Mouse (Mus musculus): ENCODE results near the gene Lmntd2. TPM values are rescaled to one million over a fixed set of nuclear protein-coding genes. Genes with fewer than 3 reads are reported as not detected.

The Lmntd2 gene
- total RNA-seq, 2 experiments from 2014 or later: not detected

- DNase-seq: no peak
Measured at GRCm38 (mm10) chr7:141190220-141190619, 23.7 kb downstream of the Lmntd2 start.

- no peak for DNase-seq
Measured at GRCm38 (mm10) chr7:141188733-141189132, 25.1 kb downstream of the Lmntd2 start.

GRCm38 (mm10) chr7:141188194-141188593 lies 25.7 kb downstream of the Lmntd2 start:
- DNase-seq: no peak

GRCm38 (mm10) chr7:141176173-141176572 lies 37.7 kb downstream of the Lmntd2 start:
- DNase-seq: peak; percentile 91

GRCm38 (mm10) chr7:141175068-141175467 lies 38.8 kb downstream of the Lmntd2 start:
- DNase-seq: no peak

GRCm38 (mm10) chr7:141173323-141173850 lies 40.5 kb downstream of the Lmntd2 start:
- no peak for DNase-seq

GRCm38 (mm10) chr7:141172116-141173006 lies 41.5 kb downstream of the Lmntd2 start, which contains the start of gene Rnh1:
Gene Rnh1, minus strand, starts transcription at chr7:141172857.
- DNase-seq: peak; percentile 92

GRCm38 (mm10) chr7:141169866-141170265 lies 44.0 kb downstream of the Lmntd2 start:
- no peak for DNase-seq

- no peak for DNase-seq
Measured at GRCm38 (mm10) chr7:141169300-141169699, 44.6 kb downstream of the Lmntd2 start.

GRCm38 (mm10) chr7:141168518-141168953 lies 45.3 kb downstream of the Lmntd2 start:
- DNase-seq: peak; percentile 62

GRCm38 (mm10) chr7:141167901-141168517 lies 45.9 kb downstream of the Lmntd2 start:
- DNase-seq: peak; percentile 50

- DNase-seq: no peak
Measured at GRCm38 (mm10) chr7:141164850-141165249, 49.0 kb downstream of the Lmntd2 start.

GRCm38 (mm10) chr7:141164397-141164796 lies 49.5 kb downstream of the Lmntd2 start:
- no peak for DNase-seq

Small RNA genes lying within 50 kb of the gene (microRNA-seq; reads per million reads assigned to microRNA genes)
- gene Mir210: 802 to 1,491 reads per million in 2 experiments

Other genes starting within 250 kb of the Lmntd2 start
- 1 to 10 TPM; 2.6 to 3.0 TPM for gene Ifitm1, start 246.9 kb downstream of the Lmntd2 start, total RNA-seq (2021)
- 10 to 100 TPM; 79.3 to 83.8 TPM for gene Ifitm3, start 203.3 kb downstream of the Lmntd2 start, total RNA-seq (2021)
- gene Ifitm6, start 196.2 kb downstream of the Lmntd2 start, total RNA-seq (2021): under 1 TPM in 1 of 2 experiments, not detected in 1; 0.56 TPM
- not detected for gene Gm17387, start 184.9 kb downstream of the Lmntd2 start, total RNA-seq (2021)
- gene B4galnt4, start 153.0 kb downstream of the Lmntd2 start, total RNA-seq (2021): under 1 TPM; 0.26 to 0.54 TPM
- gene Pkp3, start 135.9 kb downstream of the Lmntd2 start, total RNA-seq (2021): under 1 TPM in 1 of 2 experiments, not detected in 1; 0.23 TPM
- gene Sigirr, start 113.5 kb downstream of the Lmntd2 start, total RNA-seq (2021): 1 to 10 TPM; 3.3 to 4.3 TPM
- gene Ano9, start 96.3 kb downstream of the Lmntd2 start, total RNA-seq (2021): under 1 TPM in 1 of 2 experiments, not detected in 1; 0.20 TPM
- gene Ptdss2, start 91.7 kb downstream of the Lmntd2 start, total RNA-seq (2021): 10 to 100 TPM; 40.2 to 42.5 TPM
- 10 to 100 TPM; 73.9 to 84.0 TPM for gene Rnh1, start 41.2 kb downstream of the Lmntd2 start, total RNA-seq (2021)
- gene Hras, start 20.1 kb downstream of the Lmntd2 start, total RNA-seq (2021): 100 to 1,000 TPM; 105 to 119 TPM
- gene Lrrc56, start 19.9 kb downstream of the Lmntd2 start, total RNA-seq (2021): 1 to 10 TPM; 4.3 to 4.5 TPM
- gene Rassf7, start 1.8 kb upstream of the Lmntd2 start, total RNA-seq (2021): 1 to 10 TPM; 4.1 to 6.1 TPM
- 10 to 100 TPM; 44.3 to 52.2 TPM for gene Phrf1, start 14.7 kb upstream of the Lmntd2 start, total RNA-seq (2021)
- 1 to 10 TPM; 1.3 to 1.4 TPM for gene Irf7, start 52.4 kb upstream of the Lmntd2 start, total RNA-seq (2021)
- not detected for gene Cdhr5, start 62.7 kb upstream of the Lmntd2 start, total RNA-seq (2021)
- not detected for gene Sct, start 65.1 kb upstream of the Lmntd2 start, total RNA-seq (2021)
- gene Drd4, start 77.9 kb upstream of the Lmntd2 start, total RNA-seq (2021): not detected
- 10 to 100 TPM; 27.8 to 30.6 TPM for gene Deaf1, start 113.6 kb upstream of the Lmntd2 start, total RNA-seq (2021)
- gene Tmem80, start 113.7 kb upstream of the Lmntd2 start, total RNA-seq (2021): 10 to 100 TPM; 15.9 to 16.3 TPM
- 1 to 10 TPM; 1.9 TPM for gene Eps8l2, start 124.8 kb upstream of the Lmntd2 start, total RNA-seq (2021)
- 100 to 1,000 TPM; 126 to 134 TPM for gene Taldo1, start 178.1 kb upstream of the Lmntd2 start, total RNA-seq (2021)
- gene Gatd1, start 200.1 kb upstream of the Lmntd2 start, total RNA-seq (2021): 10 to 100 TPM; 12.5 to 12.9 TPM
- 1 to 10 TPM; 1.5 to 1.6 TPM for gene Cend1, start 215.4 kb upstream of the Lmntd2 start, total RNA-seq (2021)
- 10 to 100 TPM; 30.5 to 32.3 TPM for gene Slc25a22, start 223.8 kb upstream of the Lmntd2 start, total RNA-seq (2021)
- gene Pidd1, start 229.9 kb upstream of the Lmntd2 start, total RNA-seq (2021): 1 to 10 TPM; 5.9 to 6.4 TPM
- 1,000 to 10,000 TPM; 1,146 to 1,184 TPM for gene Rplp2, start 233.3 kb upstream of the Lmntd2 start, total RNA-seq (2021)
- 100 to 1,000 TPM; 118 to 127 TPM for gene Pnpla2, start 241.1 kb upstream of the Lmntd2 start, total RNA-seq (2021)
- gene Cracr2b, start 247.0 kb upstream of the Lmntd2 start, total RNA-seq (2021): 10 to 100 TPM; 17.6 to 20.1 TPM

Measured in heart, postnatal 4 days (tissue).